Mouse (Mus musculus) urinary bladder, postnatal 36 days (tissue): ENCODE data around the gene Tdpoz4.
"Not testable (repeated sequence)": the region's sequence is repeated elsewhere in the genome, so short reads cannot be mapped to it uniquely, and the experiment has no call there.

Experiments used
- DNase-seq, 2 experiments: peaks; one replicate each; pipeline ENCODE4 v3.0.0; 2022; ENCODE audit warnings: low spot score in 2 of 2, mixed read lengths in 1 of 2

Gene Tdpoz4

GRCm38 (mm10) chr3:93796098-93796497, at the start of gene Tdpoz4:
TSS of gene Tdpoz4 (plus strand) at chr3:93796398.
- not testable (repeated sequence) for DNase-seq

- not testable (repeated sequence) for DNase-seq
Measured at GRCm38 (mm10) chr3:93754022-93754421, 42.2 kb upstream of the Tdpoz4 start.

- not testable (repeated sequence) for DNase-seq
Measured at GRCm38 (mm10) chr3:93772700-93773099, 23.5 kb upstream of the Tdpoz4 start, which contains the start of gene Gm5773. TSS of gene Gm5773 (plus strand) at chr3:93773000.

- not testable (repeated sequence) for DNase-seq
Measured at GRCm38 (mm10) chr3:93813341-93813740, 17.1 kb downstream of the Tdpoz4 start.

- DNase-seq = not testable (repeated sequence)
Measured at GRCm38 (mm10) chr3:93825720-93826119, 29.5 kb downstream of the Tdpoz4 start, which contains the start of gene Tdpoz3. TSS of gene Tdpoz3 (plus strand) at chr3:93826020.
